Mouse (Mus musculus) bone marrow macrophage, adult 2 months (primary cell): Measurements from ENCODE around the gene Slc45a3.
A peak's percentile ranks its signal among the peaks of the same experiment; 100 is the strongest.

Experiments used
- CTCF ChIP-seq: IDR thresholded peaks from 2 replicates; pipeline ENCODE4 v1.5.1; 2012; ENCODE audit warnings: low read depth, mild to moderate bottlenecking, low read length, moderate library complexity
- POLR2A ChIP-seq: IDR thresholded peaks from 2 replicates; pipeline ENCODE4 v1.6.1; 2012; ENCODE audit warnings: mild to moderate bottlenecking, low read depth, low read length, borderline replicate concordance

- TF ChIP-seq CTCF (0 out of 2 replicates have a peak, but pooled peaks have one; percentile 17), POLR2A (no peak)
These were observed 52.0 kb downstream of the Slc45a3 start for GRCm38 (mm10) chr1:132014800-132015199.
